Mouse (Mus musculus) left cerebral cortex, postnatal 14 days (tissue): ENCODE results near the gene Slc6a4. TPM values are rescaled to one million over a fixed set of nuclear protein-coding genes. Genes with fewer than 3 reads are reported as not detected.

ENCODE experiments used
- DNase-seq, 2 experiments: peaks; one replicate each; pipeline ENCODE4 v3.0.0; 2021 to 2022; ENCODE audit warnings: low spot score in 2 of 2, mixed read lengths in 1 of 2
- intact Hi-C: fragments of 180-260 bp; cut with DNase I; formaldehyde crosslinking; loops from one replicate; pipeline ENCODE4 v1.15.1; 2025
- long read RNA-seq, 2 experiments: library from polyadenylated mRNA; stranded (forward); transcript quantifications; one replicate each; pipeline ENCODE4 v2.0.0; 2021
- total RNA-seq, 2 experiments: library from RNA; stranded (reverse); gene quantifications; 2 replicates each; pipeline ENCODE4 v1.2.3; 2021

Gene Slc6a4
- total RNA-seq: not detected
- long read RNA-seq, experiment 1: 0 reads
- long read RNA-seq, experiment 2: 0 reads

DNA sequence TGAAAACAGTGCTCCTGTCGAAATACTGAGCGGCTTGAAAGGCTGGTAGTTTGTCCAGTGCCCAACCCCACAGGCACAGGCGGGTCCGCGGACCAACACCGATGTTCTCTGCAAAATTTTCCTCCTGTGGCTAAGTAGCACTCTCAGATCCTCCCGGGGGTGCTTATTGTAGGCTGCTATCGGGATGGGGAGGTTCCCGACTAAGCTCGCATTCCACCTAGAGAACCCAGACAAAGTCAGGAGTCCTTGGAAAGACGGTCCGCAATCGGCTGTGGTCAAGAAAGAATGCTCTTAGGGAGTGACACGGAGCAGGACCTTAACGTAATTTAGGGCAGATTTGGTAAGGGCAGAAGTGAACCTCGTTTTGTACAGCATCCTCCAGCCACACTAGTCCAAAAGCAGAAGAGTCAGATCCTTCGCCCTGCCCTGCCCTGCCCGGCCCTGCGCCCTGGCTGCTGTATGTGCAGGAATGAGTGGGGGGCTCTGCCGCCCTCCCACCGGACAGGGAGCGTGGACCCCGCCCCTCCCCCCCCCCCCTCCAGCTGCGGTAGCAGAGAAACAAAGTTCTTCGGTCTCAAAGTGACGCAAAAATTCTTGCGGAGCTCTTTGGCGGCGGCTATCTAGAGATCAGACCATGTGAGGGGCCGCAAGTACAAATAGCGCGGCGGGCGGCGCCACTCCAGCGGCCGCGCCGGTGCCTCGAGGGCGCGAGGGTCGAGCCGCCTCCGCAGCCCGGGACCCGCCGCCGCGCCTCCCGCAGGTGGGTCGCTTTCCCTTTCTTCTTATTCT is at the start of gene Slc6a4:
TSS of gene Slc6a4 (plus strand) at position 688 of the 789 bp plus-strand sequence.
- DNase-seq: no peak
- intact Hi-C loops: loop anchor here (2.0 to 5.0 kb wide), 2 partner anchors 79 to 95 kb away; partner anchors contain the start of gene Nsrp1

DNA sequence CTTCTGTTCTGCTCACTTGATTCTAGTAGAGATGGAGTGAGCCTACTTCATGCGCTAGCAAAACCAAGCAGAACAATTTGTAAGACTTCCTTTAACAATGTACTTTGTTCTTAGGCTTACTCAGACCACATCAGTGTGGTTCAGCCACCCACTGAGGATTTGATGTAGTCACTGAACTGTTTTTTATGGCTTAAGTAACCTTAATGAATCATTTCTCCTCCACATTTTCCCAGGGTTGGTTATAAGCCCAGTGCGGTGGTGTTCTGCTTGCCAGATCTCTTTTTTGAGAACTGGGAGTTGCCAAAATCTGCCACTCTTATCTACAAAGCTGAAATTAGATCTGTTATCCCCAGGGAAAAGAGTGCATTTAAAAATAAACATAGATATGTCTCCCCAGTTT is 44.9 kb upstream of the Slc6a4 start:
- intact Hi-C loops: no loop called here
- peak in 1 of 2 experiments; percentile 19 for DNase-seq

DNA sequence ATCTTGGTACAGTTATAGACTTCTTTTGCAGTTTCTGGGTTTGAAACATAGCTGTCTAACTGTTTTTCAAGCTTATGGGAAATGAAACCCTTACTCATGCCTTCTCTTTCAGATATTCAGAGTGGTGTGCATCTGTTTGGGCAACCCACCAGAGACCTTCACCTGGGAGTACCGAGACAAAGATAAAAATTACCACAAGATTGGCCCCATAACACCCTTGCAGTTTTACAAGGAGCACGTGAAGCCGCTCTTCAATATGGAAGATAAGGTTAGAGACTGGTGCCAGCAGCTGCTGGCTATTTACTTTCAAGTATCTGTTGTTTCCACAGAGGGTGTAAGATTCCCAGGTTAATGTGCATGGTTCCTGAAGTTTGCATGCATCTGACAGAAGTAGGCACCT is 32.7 kb upstream of the Slc6a4 start:
- no peak for DNase-seq
- intact Hi-C loops: no loop called here

DNA sequence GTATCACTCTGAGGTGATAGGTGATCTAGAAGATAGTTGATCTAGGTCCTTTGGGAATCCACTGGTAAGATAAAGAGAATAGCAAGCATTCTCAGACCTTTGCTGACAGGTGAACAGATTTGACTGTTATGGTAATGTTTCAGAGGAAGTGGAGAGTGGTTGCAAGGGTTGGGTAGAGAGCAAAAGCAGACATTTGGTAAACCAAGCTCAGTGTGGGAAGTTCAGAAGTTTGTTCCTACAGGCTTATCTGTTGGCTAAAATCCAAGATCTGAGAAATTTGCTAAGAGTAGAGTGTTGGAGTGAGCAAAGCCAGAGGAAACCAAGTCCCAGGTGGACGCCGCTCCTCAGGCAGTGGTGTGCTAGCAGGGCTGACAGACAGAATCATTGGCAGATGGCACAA is 28.1 kb upstream of the Slc6a4 start:
- DNase-seq: no peak
- intact Hi-C loops: no loop called here

DNA sequence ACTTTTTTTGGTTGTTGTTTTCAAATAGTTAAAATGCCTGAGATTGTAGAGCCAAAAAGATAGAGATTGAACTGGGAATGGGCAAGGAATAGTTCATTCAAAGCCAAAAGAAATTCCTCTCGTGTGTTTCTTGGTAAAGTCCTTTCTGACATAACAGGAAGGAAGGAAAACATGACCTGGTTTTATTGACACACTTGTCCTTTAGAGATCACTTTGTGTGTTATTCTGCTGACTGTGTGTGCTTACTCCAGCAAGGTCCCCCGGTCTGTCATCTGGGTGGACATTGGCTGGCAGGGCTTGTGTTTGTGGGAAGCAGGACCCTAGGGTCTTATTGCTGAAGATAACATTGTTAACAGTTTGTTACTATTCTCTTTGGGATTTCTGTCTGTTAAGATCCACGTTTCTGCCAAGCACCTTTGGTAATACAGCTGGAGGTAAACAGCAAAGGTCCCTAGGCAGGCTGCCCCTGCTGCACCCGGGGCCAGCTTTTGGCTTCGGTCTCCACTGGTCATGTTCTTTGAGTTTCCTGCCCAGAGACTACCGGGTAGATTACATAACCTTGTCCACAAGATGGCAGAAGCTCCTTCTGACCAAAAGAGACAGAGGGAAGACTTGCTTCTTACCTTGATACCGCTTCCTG is 23.6 kb upstream of the Slc6a4 start:
- intact Hi-C loops: no loop called here

DNA sequence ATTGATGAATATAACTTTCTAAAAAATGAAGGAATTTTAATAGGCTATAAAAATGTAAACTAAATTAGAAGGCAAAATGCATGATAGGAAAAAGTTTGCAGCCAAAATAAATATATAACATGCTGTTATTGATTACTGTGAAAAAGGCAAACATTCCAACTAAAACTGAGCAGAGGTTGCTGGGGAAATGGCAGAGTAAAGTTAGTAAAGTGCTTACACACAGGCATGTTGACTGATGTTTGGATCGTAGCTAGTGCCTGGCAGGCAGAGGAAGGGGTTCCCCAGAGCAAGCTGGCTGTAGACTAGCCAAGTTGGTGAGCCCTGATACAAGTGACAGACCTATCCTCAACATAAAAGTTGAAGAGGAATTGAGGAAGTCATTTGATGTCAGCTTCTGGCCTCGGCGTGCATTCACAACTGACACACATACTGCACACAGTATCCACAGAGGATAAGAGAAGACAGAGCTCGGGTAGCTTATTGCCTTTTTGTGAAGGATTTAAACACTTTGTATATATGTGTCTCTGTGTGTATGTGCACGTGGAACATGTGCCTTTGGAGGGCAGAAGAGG is 16.7 kb upstream of the Slc6a4 start:
- intact Hi-C loops: no loop called here
- no peak for DNase-seq

More for the DNA sequence above, 23.6 kb upstream of the Slc6a4 start:
- DNase-seq: no peak

DNA sequence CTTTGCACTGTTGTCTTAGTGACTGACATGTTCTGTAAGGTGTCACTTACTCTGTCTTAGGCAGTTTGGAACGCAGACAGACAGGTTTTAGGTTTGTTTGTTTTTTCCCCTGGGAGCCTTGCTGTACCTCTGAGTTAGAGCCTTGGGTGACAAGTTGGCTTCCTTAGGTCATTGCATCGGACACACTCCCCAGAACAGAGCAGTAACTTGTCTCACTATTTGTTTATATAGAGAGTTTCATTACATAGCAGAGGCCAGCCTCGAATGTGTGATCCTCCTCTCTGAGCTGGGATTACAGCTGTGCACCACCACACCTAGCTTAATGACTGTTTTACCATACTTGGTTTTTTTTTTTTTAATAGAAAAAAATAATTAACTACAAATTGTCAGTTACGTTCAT is 16.0 kb upstream of the Slc6a4 start:
- no peak for DNase-seq
- intact Hi-C loops: no loop called here

DNA sequence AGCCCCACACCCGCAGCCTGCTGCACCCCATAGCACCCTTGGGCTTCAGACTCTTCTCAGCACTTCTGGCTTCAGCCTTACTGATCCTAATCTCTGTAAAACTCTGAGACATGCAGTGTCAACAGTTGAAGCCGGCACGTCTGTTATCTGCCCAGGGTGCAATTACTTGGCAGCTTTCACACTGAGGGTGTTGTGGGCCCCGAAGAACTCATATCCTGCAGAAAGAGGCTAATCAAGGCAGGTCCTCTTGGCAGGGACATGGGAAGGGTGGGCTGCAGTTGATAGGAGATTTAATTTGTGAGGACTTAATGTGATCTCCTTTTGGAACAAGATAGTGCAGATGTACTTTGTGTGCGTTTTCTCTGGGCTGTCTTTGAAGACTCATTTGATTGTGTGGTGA is 14.8 kb upstream of the Slc6a4 start:
- DNase-seq: no peak
- intact Hi-C loops: no loop called here

DNA sequence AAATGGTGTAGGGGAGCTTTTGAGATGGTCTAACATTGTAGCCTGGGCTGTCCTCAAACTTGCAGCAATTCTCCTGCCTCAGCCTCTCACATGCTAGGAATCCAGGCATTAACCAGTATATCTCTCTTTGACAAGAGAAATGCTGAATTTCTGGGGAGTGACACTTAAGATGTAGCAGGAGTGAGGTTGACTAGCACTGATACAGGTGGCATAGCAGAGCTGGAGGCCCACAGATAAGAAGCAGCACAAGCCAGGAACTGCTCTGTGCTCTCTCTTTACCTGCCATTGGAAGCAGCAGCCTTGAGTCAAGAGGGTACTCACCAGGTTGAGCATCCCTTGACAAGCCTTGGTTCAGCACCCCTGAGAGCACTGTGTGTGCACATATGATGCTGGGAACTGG is 14.2 kb upstream of the Slc6a4 start:
- intact Hi-C loops: no loop called here
- DNase-seq: no peak

DNA sequence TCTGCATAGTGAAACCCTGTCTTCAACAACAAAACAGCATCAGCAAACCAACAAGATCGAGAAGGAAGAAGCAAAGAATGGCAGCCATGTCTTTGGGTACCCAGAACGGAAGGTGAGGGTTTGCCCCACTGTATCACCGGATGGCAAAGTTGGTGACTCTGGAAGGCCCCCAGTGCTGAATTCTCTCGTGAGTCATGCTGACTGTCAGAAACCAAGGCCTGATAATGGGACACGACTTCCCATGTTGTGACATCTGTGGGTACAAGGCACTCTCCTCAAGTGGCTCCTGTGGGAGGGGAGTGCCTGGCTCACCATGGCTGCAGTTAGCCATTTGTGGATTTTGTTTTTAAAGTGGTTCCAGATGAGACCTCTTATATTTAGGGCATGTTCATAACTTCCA is 7.6 kb upstream of the Slc6a4 start:
- no peak for DNase-seq
- intact Hi-C loops: no loop called here

DNA sequence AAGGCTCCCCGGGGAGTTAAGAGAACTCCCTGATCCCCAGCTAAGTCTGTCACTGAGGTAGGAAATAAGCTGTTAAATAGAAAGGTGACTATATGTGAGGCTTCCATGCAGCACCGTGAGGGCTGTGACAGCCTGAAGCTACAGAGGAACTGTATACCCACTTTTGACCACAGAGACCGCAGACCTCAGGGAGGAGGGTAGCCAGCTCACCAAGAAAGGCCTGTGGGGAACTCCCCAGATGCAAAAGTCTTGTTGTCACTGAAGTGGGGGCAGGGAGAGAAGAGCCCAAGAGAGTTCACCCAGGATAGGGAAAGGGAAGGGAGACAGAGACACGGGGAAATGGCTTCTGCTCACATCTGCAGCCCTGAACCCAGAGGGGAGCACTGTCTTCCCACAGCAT is 5.5 kb upstream of the Slc6a4 start:
- intact Hi-C loops: no loop called here
- DNase-seq: no peak

DNA sequence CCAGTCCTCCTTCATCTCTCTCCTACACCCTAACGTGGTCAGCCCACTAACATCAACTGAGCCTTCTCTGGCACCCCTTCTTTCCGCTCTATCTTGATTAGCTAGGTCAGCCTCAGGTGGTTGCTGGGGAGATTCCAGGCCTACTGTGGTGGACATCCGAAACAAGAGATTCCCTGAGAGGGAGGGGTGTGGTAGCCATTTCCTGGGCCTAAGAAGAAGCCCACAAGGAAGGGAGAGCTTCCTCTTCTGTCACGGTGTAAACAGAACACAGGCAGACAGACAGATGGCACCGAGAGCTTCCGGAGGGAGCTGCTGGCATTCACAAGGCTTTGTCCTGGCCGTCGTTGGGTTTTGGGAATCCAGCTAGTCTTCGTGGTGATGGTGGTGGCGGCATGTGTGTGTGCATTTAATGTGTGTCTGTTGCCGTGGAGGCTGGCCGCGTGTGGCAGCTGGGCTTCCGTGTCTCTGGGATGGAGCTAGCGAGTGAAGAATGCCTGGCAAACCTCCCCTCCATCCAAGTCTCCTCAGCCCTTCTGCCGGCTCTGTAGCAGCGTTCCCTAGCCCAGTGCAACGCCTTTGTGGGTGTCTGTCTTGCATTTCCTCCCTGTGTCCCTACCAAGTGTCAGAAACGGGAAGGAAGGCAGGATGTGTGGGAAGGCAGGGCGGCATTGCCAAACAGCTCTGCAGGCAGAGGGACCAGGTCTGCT is 2.3 kb upstream of the Slc6a4 start:
- intact Hi-C loops: loop anchor here (2.0 to 5.0 kb wide), 2 partner anchors 81 to 97 kb away; partner anchors contain the start of gene Nsrp1
- no peak for DNase-seq

DNA sequence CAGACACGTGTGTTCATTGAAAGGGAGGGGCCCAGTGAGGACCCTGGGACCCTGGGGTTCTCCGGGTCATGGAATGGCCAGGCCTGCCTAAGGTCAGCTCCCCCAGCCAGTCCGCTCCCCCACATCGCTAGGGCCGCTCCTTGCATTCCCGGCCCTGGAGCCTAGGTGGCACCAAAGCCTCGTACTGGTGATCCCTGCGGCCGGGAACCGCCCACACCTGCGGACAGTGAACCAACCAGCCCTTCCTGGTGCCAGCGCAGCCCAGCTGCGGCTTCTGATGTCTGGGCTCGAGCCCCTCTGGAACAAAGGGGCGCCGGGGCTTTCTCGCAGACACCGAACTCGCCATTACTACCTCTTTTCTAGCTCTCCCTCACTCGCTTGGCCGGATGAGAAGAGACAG is 1.1 kb upstream of the Slc6a4 start:
- intact Hi-C loops: loop anchor here (2.0 to 5.0 kb wide), 2 partner anchors 80 to 95 kb away; partner anchors contain the start of gene Nsrp1

DNA sequence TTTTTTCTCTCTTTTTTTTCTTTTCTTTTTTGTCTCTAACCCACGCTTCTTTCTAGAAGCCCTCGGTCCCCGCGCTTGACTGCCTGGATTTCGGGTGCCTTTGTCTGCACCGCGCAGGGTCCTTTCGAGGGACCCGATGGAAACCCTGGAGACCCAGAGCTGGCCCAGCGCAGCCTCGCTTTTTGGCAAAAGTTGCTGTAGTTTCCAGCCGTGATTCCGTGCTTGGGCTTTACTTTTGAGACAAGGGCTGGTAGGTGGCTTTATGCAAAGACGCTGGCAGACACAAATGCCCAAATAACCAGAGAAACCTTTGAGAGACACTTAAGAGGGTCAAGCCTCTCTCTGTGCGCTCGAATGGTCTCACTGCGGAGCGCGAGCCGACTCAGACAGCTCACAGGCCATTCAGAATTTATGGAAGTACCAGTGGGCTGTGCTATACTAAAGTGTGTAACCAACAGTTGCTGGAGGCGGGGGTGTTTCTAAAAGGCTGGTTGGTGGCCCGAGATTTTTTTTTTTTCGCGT is 363 bp downstream of the Slc6a4 start:
- peak; percentile 22 to 37 for DNase-seq
- intact Hi-C loops: loop anchor here (5.0 kb wide), 1 partner anchor 79 kb away; the partner anchor contains the start of gene Nsrp1

More for the DNA sequence above, 1.1 kb upstream of the Slc6a4 start:
- peak; percentile 29 to 69 for DNase-seq

DNA sequence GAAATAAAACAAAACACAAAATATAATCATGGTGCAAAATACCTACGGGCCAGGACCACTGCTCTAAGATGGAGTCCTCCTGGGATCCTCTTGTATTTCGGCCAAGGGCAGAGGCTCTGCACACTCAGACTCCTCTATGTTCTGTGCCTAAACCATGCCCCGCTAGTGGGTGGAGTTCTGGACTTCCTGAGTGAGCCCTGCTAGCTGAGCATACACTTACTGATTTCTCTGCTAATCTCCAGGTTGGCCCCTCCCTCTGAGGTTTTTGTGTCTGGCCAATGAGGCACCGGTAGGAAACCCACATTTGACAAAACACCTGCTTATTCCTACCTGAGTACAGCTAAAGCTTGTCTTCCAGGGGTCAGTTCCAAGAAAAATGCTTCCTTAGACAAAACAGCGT is 2.3 kb downstream of the Slc6a4 start:
- intact Hi-C loops: no loop called here
- DNase-seq: no peak

DNA sequence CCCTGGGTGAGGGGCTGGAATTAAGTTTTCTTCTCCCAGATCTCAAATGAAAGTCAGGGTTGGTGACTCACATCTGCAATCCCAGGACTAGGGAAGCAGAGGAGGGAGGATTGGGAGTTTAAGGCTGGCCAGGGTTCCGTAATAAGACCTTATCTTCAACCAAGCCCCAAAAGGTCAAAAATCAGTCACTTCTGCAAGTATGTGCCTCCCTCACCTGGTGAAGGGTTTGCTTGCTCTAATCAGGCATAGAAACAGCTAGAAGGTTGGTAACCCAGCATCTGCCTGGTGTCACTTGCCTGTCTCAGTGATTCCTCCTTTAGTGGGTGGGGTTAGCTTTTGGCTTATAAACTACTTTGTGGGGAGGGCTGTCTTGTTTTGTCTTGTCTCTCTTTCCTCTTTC is 4.0 kb downstream of the Slc6a4 start:
- intact Hi-C loops: no loop called here
- no peak for DNase-seq

DNA sequence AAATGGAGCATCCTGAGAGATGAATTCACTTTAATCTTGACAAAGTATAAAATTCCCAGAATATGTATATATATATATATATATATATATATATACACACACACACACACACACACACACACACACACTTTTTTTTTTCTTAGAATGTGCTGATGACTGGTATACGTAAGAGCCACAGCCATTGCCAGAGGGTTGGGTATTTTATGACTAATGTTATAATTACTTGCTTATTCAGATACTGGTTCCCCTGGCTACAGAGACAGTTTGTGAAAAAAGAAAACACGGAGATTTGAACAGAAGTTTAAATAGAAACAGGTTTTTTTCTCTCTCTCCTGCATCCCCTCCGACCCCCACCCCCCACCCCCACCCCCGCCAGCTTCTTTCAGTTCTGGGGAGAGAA is 7.5 kb downstream of the Slc6a4 start:
- peak in 1 of 2 experiments; percentile 20 for DNase-seq
- intact Hi-C loops: no loop called here

DNA sequence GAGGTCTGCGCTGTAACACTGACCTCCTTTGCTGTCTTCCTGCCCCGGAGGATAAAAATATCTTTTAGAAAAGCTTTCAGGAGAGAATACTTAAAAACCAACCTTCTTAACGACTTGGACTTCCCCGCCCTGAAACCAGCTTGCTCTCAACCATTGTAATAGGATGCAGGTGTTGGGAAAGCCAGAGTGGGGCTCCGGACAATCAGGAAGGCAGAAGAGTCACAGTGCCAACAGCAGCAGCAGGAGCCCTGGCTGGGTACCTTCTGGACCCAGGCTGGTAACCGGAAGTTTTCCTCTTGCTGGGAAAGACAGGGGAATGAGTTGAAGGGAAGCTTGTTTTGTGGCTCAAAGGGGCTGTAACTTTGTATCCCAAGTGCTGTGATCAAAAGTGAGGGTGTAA is 8.2 kb downstream of the Slc6a4 start:
- intact Hi-C loops: no loop called here

More for the DNA sequence above, 8.2 kb downstream of the Slc6a4 start:
- DNase-seq: no peak
